Mouse (Mus musculus) liver, adult 2 months (tissue): ENCODE measurements at regions not wholly inside any gene's neighbourhood (a gene's known extent, or its start where the extent isn't known, plus 50 kb on each side); places are given as distances from the start of the nearest gene placed in this dataset.

Experiments used
- CTCF ChIP-seq: fragments of 200-500 bp; IDR thresholded peaks from 2 replicates; pipeline ENCODE4 v1.5.1; 2011; ENCODE audit warnings: low read depth, low read length, control low read depth
- POLR2A ChIP-seq: fragments of 200-500 bp; IDR thresholded peaks from 2 replicates; pipeline ENCODE4 v1.6.1; 2011; ENCODE audit warnings: low read length, control low read depth; ENCODE audit not compliant: insufficient read depth; ENCODE audit errors: extremely low read depth

GRCm38 (mm10) chr11:56807314-56807713 lies 203.9 kb upstream of the Gria1 start:
- TF ChIP-seq CTCF (no peak), POLR2A (no peak)
